Mouse (Mus musculus) adrenal gland, adult (tissue): ENCODE data around the gene Serpine1.
"Not testable (repeated sequence)": the region's sequence is repeated elsewhere in the genome, so short reads cannot be mapped to it uniquely, and the experiment has no call there.

Source experiments
- DNase-seq, 2 experiments: peaks; one replicate each; pipeline ENCODE4 v3.0.0; 2022 to 2023; ENCODE audit warnings: low spot score in 1 of 2; ENCODE audit not compliant: inconsistent age in 2 of 2

The Serpine1 gene

DNA sequence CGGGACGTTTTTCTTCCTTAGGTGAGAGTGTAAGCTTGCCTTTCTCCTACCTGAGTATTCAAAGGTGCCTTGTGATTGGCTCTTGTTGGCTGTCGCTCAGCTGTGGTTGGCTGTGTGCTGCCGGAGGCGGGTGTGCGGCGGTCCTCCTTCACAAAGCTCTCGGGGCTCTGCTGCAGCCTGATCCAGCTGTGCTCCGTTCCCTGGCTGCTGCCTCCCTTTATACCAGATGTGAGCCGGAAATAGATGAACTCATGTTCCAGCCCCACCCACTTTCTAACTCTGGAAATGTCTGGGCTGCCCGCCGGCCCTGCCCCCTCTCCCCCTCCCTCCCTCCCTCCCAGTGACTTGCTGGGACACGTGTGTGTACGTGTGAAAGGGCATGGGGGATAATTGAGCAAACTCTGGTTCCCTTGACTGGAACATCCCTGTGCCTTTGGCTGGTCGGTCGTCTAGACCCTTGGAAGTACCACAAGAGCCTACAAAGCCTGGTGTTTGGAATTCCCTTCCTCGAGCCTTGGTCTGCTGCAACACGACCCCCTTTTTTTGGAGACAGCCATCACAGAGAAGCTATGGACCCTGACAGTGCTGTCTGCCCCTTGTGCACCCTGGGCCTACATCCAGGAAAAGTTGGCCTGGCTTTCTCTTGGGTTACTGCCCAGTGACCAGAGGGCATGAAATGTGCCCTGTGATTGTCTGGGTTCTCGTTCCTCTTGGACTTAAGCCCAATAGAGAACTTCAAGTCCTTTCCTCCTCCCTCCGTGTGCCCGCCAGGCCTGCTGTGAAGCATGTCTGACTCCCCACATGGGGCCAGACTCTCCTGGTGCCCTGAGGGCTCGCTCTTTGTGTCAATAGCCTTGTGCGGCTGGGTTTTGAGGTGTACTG, at the start of gene Serpine1:
Gene Serpine1, minus strand, starts transcription at position 190 of the 882 bp plus-strand sequence.
- peak; percentile 85 to 91 for DNase-seq

DNA sequence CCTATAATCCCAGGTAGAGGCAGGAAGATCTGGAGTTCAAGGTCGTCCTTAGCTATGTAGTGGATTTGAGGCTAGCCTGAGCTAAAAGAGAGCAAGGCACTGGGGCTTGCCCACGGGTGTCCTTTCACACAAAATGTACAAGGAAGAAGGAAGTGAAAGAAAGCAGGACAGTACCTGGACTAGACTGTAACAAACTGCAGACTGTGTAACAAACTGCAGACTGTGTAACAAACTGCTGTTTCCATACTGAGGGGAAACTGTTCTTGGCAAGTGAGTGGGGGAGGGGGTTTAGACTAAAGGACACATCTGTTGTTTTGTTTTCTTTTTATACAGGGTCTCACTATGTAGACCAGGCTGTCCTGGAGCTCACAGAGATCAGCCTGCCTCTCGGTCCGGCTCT, 49.2 kb upstream of the Serpine1 start:
- DNase-seq: no peak

DNA sequence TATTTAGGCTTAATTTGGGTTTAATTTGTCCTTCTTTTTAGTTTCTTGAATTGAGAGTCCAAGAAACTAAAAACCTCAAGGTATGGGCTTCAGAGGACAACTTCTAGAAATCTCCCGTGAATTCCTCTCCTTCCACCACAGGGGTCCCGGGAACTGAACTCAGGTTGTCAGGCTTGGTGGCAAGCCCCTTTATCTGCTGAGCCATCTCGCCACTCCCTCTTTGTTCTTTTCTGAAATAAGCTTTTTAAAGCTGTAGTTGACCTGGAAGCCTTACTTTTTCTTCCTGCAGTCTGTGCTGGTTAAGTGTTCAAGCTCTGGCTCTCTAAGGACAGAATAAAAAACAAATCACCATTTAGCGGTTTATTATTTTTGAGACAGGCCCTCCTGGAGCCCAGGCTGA, 46.8 kb upstream of the Serpine1 start:
- DNase-seq: no peak

DNA sequence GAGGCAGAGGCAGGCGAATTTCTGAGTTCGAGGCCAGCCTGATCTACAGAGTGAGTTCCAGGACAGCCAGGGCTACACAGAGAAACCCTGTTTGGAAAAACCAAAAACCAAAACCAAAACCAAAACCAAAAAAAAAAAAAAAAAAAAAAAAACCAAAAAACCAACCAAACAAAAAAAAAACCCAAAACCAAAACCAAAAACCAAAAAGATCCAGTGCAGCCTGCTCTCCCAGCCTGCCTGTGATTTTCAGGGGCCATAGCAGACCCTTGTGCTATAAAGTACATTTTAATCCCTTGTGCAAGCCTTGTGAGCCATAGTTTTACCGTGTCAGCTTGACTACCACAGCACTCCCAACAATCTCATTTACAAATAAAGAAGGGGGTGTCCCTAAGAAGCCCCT, 45.9 kb upstream of the Serpine1 start:
- DNase-seq: not testable (repeated sequence)

DNA sequence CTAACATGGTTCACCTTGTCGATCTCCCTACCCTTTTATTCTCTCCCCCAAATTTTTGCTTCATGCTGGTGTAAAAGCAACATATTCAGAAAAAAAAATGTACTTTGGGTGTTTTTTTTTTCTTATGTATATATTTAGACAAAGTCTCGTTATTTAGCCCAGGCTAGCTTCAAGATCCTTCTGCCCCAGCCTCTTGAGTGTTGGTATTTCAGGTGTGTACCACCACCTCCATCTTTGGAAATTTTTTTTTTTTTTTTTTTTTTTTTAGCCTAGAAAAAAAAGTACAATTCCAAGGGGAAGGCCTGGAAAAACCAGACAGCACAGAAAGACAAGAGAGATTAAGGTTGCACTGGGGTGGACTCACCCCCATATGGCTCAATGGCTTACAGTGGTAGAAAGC, 44.9 kb upstream of the Serpine1 start:
- DNase-seq: no peak

DNA sequence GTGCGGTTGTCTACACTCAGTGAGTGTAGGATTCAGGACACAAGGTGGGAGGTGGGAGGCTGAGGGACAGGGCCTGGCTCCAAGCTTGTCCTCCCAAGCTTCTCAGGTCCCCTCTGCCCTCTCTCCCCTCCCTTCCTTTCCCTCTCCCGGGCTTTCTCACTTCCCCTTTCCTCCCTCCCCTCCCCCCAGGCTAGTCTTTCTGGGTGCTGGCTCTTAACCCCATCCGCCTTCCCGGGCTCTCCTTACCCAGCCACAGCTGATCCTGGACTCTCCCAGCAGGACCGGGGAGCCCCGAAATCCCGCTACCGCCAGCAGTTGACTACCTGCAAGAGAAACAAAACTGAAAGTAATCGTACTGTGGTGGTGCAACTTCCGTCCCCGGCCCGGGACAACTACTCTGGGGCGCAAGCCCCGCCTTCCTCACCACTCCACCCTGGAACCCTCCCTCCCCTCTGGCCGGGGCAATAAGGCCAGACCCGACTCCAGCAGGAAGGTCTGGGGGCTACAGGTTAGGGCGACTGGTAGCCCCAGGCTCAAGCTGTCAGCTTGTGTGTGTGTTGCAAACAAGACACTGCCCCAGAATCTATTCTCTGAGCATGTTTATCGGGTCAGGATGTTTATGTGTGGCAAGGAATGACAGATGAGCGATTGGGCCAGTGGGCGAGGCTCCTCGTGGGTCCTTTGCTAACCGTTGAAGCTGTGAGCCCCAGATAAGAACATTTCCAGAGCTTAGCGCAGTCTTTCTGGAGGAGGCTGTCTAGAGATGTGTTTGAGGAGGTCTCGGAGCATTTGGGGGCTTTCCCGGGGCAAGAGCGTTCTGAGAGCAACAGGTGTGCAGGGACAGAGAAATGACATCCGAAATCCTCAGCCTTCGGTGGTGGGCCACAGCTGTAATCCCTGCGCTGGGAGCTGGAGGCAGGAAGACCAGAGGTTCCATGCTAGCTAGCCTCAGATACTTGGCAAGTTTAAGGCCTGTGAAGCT, 44.1 kb upstream of the Serpine1 start, which contains the start of gene Trim56:
Gene Trim56, minus strand, starts transcription at position 344 of the 982 bp plus-strand sequence.
- peak; percentile 86 to 96 for DNase-seq

DNA sequence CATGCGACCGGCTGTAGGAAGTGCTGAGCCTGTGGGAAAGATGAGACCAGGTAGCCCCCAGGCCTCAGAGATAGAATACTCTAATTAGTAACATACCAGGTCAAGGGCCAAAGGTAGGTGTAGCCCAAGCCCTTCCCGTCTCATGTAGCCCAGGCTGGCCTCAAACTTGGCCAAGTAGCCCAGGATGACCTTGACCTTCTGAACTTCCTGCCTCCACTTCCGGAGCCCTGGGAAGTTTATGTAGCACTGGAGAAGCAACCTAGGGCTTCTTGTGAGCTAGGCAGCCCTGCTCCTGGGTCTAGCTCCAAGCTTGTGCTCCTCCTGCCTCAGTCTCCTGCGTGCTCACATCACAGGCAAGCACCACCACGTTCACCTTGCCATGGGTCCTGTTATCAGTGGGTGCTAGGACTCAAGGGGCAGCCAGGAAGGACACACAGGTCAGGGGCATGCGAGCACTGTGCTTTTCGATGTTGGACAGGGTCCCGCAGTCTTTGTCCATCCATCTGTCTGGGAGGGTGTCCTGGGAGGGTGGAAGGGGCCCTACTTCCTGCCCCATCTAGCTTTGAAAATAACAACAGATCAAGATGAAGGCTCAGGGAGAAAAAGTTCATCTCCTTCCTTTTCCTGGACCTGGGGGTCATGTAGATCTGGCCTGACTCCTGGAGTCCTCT, 43.0 kb upstream of the Serpine1 start:
- peak in 1 of 2 experiments; percentile 52 for DNase-seq

DNA sequence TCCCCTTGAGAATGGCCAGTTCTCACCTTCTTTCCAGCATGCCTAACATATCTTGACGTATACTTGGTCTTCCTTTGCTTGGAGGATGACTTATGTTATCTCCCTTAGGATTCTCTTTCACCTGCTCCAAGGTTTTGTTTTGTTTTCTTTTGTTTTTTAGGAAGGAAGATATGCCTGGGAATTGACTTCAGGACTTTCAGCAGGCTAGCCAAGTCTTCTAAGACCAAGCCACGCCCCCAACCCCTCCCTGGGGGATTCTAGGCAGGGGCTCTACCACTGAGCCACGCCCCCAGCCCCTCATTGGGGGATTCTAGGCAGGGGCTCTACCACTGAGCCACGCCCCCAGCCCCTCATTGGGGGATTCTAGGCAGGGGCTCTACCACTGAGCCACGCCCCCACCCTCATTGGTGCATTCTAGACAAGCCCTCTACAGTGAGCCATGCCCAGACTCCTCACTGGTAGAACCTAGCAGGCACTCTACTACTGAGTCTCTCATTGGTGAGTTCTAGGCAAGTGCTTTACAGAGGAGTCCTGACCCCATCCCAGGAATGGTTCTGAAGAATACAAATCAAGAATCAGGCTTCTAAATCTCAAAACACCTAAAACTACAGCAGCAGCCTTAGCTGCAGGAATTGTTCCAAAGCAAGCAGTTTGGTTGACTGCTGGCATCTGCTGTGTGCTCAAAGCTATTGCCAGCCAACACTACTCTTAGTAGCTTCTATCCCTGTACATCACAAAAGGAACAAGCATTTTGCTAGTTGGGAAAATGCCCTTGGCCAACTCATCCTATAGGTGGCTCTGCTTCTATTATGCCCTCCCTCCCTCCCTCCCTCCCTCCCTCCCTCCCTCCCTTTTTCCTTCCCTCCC, 39.7 kb upstream of the Serpine1 start:
- DNase-seq: no peak

DNA sequence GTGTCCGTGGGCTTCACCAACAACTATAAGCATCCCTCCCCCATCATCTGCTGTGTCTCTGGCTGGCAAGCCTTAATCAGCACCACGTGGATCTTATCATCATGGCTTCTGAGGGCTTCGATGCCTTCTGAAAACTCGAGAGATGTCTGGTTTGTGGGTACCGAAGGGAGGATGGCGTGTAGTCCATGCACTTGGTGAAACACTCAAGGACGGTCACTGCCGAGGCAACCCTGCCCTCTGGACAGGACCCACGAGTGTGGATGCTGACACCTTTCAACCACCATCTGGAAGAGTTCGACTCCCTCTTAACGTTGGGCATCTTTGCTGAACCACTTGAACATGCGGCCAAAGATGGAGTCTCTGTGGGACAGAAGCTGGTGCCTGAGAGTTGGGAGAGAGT, 38.8 kb upstream of the Serpine1 start:
- DNase-seq: peak in 1 of 2 experiments; percentile 20

DNA sequence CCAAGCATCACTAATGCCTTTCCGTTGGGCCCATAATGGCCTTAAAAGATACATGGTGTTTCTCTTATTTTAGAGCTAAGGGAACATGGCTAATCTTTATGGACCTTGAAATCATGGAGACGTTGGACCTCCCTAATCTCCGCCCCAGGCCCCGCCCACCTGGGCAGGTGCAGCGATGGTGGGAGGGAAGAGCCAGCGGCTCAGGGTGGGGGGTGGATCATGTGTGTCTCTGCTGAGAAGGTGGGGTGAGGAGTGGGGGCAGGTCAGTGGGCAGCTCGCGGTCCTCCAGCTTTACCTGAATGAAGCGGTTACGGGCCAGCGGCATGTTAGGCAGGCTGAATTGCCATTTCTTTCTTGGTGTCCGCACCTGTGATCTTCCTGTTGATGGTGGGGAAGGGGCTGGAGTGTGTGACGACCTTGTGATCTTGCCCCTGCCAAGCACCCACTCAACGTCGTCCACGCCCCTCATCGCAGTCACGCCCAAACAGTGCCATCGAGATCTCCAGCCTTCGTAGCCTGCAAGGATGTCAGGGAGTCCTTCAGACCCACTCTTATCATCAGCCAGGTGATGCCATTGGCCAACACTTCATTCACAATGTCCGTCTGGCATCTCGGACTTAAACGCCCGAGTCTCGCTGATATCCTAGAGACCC, 38.0 kb upstream of the Serpine1 start:
- peak in 1 of 2 experiments; percentile 32 for DNase-seq

DNA sequence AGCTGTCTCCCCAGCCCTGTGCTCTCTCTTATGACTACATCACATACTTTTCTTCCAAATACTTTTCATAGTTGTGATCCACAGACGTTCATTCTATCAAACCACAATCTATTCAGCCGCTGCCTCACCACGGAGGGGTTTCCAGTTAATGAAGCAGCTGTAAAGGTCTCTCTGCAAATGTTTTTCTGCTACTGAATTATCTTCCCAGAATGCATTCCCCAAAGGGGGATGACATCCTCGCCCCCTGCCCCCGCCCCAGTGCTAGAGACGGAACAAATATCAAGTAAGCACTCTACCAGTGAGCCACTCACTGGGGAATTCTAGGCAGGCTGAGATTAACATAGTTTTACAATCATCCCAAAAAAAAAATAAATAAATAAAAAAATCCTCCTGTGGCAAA, 36.0 kb upstream of the Serpine1 start:
- peak in 1 of 2 experiments; percentile 22 for DNase-seq

DNA sequence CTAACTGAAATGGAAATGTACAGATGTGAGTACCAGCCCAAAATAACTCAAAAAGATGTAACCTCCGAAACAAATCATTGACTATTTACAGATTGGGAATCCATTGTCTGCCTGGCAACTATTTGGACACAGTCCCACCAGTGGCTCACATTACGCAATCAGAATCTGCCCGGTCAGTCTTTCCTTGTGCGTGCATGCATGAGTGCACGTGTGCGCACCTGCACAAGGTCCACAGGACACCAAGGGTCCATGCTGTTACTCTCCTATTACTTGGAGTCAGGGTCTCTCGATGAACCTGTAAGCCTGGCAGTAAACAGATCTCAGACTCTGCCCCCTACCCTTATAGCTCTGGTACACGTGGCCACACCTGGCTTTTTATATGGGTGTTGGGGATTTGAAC, 35.6 kb upstream of the Serpine1 start:
- peak in 1 of 2 experiments; percentile 34 for DNase-seq

DNA sequence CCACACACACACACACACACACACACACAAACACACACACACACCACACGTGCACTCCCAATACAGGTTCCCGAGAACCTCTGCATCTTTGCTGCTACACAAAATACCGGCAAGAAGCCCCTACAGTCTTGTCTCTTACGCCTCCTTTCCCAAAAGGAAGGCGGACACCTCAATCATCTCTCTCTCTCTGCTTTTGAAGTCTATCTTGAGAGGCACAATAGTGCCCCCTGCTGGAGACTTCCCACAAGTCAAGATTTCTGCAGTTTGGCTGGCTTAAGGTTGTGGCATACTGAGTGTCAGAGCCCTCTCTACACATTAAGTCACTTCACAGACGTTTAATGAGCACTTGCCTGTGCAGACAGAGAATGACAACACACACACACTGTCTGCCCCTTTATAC, 35.0 kb upstream of the Serpine1 start:
- peak; percentile 81 to 95 for DNase-seq

DNA sequence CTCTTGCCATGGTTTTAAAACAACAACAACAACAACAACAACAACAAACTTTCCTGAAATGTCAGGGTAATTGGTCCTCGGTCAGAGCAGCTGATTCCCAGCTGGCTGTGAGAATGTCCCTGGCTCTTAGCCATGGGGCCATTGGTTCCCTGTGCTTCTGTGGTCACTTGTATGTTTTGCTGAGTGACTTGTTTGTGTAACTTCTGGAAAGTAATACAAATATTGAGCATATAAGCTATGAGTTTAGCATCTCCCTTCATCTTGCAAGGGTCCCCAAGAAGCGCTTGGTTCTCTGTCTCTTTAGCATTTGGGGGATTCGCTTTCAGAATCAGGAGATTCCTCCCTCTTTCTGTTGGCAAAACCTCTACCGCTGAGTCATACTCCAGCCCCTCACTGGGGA, 34.4 kb upstream of the Serpine1 start:
- DNase-seq: peak in 1 of 2 experiments; percentile 44

DNA sequence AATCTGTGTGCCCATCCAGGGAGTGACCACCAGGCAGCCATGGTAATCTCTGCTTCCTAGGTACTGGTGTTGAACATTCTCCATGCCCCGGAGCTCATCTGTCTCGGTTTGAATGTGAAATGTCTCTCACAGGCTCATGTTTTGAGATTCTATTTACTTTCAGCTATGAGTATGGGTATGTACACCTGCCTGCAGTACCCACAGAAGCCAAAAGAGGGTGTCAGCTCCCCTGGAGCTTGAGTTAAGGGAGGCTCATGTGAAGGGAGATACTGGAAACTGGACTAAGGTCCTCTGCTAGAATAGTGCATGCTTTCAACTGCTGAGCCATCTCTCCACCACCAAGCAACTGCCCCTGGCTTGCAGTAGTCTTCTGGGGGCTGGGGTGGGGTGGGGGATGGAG, 31.9 kb upstream of the Serpine1 start:
- DNase-seq: peak in 1 of 2 experiments; percentile 42

DNA sequence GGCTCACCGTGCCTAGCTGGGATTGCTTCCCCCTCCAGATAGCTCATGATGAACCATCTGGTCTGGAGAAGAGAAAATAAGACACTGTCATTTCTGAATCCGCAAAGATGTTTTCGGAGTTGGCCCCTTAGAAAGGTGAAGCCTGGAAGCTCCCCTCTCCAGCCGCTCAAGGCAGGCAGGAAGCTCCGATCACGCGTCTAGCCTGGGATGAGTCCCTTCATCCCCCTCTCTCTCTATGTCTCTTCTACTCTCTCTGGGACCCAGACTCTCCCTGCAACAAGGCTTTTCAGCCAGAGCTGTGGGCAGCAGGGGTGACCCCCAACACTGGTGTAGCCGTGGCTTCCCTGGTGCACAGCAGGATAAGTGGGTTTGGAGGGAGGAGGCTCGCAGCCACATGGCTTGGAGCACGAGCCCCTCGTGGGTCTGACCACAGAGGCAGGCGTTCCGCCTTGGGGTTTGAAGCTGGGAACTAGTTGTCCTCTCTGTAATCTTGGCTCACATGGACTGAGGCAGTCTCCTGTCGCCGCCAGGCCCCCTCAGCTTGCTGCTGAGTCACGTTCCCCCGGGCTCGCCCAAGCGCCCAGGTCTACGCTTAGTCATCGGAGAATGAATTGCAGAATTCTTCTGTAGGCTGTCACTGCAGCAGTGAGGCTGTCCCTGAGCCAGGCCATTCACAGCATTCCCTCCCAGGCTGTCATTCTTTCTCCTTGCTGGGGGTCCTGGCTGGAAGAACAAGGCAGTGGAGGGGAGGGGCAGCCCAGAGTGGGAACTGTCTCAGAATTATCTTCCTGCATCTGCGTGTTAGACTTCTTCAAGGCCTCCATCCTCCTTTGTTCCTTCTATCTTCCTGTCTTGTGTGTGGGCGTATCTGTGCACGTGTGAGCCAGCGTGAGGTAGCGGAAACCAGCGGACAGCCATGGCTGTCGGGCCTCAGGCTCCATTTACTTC, 30.8 kb upstream of the Serpine1 start:
- DNase-seq: peak; percentile 92 to 93

DNA sequence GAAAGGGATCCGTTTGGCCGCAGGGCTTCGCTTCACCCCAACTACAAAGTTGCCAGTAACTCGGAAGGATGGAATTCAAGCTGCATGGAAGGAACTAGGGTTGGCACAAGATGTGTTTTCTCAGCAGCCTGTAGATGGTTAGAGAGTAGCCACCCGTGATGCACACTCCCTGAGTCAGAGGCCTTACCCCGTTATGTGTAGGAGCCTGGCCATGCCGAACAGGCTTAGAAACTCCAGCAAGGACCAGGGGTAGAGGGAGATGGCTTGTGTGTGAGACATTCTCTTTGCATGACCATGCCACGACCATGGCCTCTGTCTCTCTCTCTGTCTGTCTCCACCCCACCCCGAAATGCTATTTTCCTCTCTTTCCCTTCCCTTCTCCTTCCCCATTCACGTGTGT, 30.0 kb upstream of the Serpine1 start:
- no peak for DNase-seq

DNA sequence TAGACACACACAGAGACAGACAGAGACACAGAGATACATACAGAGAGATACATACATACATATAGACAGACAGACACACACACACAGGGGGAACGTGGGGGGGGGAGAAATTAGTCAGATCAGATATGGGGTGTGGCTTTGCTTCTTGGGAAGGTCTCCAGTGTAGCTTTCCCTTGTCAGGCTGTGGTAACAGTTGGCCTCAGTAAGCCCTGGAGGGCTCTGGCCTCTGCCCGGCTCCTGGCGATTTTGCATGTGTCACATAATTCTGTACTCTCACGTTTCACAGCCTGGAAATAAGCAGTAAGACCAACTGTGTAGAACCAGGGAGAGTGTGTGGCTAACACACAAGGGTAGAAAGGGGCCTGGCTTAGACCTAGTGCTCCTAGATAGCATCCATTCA, 28.6 kb upstream of the Serpine1 start:
- no peak for DNase-seq
